Mouse (Mus musculus) erythroid progenitor cell, adult 5-6 weeks (primary cell): ENCODE data around the gene 1700049E17Rik2. TPM values are rescaled to one million over a fixed set of nuclear protein-coding genes. Genes with fewer than 3 reads are reported as not detected.
"Not testable (repeated sequence)": the region's sequence is repeated elsewhere in the genome, so short reads cannot be mapped to it uniquely, and the experiment has no call there.

ENCODE experiments used
- ATAC-seq: replicated peaks from 2 replicates; pipeline ENCODE4 v1.8.0; 2016; ENCODE audit warnings: moderate number of reproducible peaks, mild to moderate bottlenecking, moderate TSS enrichment, inconsistent platforms; ENCODE audit not compliant: poor library complexity, low FRiP score, severe bottlenecking
- total RNA-seq, 2 experiments: library from RNA; stranded (forward) in 1 of 2; stranded (reverse) in 1 of 2; fragments of 150-400 nt in 1 of 2; fragments of 186-747, 209-891 nt in 1 of 2; gene quantifications; 2 replicates each; pipeline versions ENCODE4 v1.2.3 to v1.2.4; 2015 to 2017; ENCODE audit warnings: low replicate concordance in 2 of 2

The 1700049E17Rik2 gene
- not detected in 2 replicates for total RNA-seq (2015; ENCODE audit: low replicate concordance)
- total RNA-seq (2017; ENCODE audit: low replicate concordance): not detected in 2 replicates

GRCm38 (mm10) chr14:41572911-41573310, at the start of gene 1700049E17Rik2:
Gene 1700049E17Rik2, plus strand, starts transcription at chr14:41573211.
- ATAC-seq: not testable (repeated sequence)

- ATAC-seq: not testable (repeated sequence)
These were observed 48.3 kb upstream of the 1700049E17Rik2 start for GRCm38 (mm10) chr14:41524695-41525094.

GRCm38 (mm10) chr14:41555483-41555882, 17.5 kb upstream of the 1700049E17Rik2 start, which contains the start of gene Gm7970:
Gene Gm7970, minus strand, starts transcription at chr14:41555583.
- ATAC-seq: not testable (repeated sequence)

GRCm38 (mm10) chr14:41586346-41586745, 13.3 kb downstream of the 1700049E17Rik2 start:
- not testable (repeated sequence) for ATAC-seq

GRCm38 (mm10) chr14:41600935-41601334, 27.9 kb downstream of the 1700049E17Rik2 start:
- ATAC-seq: not testable (repeated sequence)

GRCm38 (mm10) chr14:41610690-41611089, 37.7 kb downstream of the 1700049E17Rik2 start:
- ATAC-seq: not testable (repeated sequence)

- ATAC-seq: not testable (repeated sequence)
These were observed 49.5 kb downstream of the 1700049E17Rik2 start for GRCm38 (mm10) chr14:41622535-41622934.

- not testable (repeated sequence) for ATAC-seq
These were observed 51.5 kb downstream of the 1700049E17Rik2 start, which contains the start of gene Gm3072 for GRCm38 (mm10) chr14:41624512-41624911. Gene Gm3072, minus strand, starts transcription at chr14:41624612.

GRCm38 (mm10) chr14:41630144-41630543, 57.1 kb downstream of the 1700049E17Rik2 start:
- ATAC-seq: not testable (repeated sequence)

Other genes starting within 250 kb of the 1700049E17Rik2 start
- gene Gm5798, start 224.6 kb upstream of the 1700049E17Rik2 start, total RNA-seq (2015; ENCODE audit: low replicate concordance): not detected in 2 replicates
- not detected in 2 replicates for gene Gm5798, start 224.6 kb upstream of the 1700049E17Rik2 start, total RNA-seq (2017; ENCODE audit: low replicate concordance)
- not detected in 2 replicates for gene Gm7945, start 186.8 kb upstream of the 1700049E17Rik2 start, total RNA-seq (2015; ENCODE audit: low replicate concordance)
- not detected in 2 replicates for gene Gm7945, start 186.8 kb upstream of the 1700049E17Rik2 start, total RNA-seq (2017; ENCODE audit: low replicate concordance)
- gene Gm6482, start 164.9 kb upstream of the 1700049E17Rik2 start, total RNA-seq (2015; ENCODE audit: low replicate concordance): not detected in 2 replicates
- not detected in 2 replicates for gene Gm6482, start 164.9 kb upstream of the 1700049E17Rik2 start, total RNA-seq (2017; ENCODE audit: low replicate concordance)
- gene Gm7954, start 119.7 kb upstream of the 1700049E17Rik2 start, total RNA-seq (2015; ENCODE audit: low replicate concordance): not detected in 2 replicates
- gene Gm7954, start 119.7 kb upstream of the 1700049E17Rik2 start, total RNA-seq (2017; ENCODE audit: low replicate concordance): not detected in 2 replicates
- not detected in 2 replicates for gene Gm3486, start 83.7 kb upstream of the 1700049E17Rik2 start, total RNA-seq (2015; ENCODE audit: low replicate concordance)
- gene Gm3486, start 83.7 kb upstream of the 1700049E17Rik2 start, total RNA-seq (2017; ENCODE audit: low replicate concordance): not detected in 2 replicates
- gene Gm7970, start 17.6 kb upstream of the 1700049E17Rik2 start, total RNA-seq (2015; ENCODE audit: low replicate concordance): not detected in 2 replicates
- gene Gm7970, start 17.6 kb upstream of the 1700049E17Rik2 start, total RNA-seq (2017; ENCODE audit: low replicate concordance): not detected in 2 replicates
- gene Gm3072, start 51.4 kb downstream of the 1700049E17Rik2 start, total RNA-seq (2015; ENCODE audit: low replicate concordance): not detected in 2 replicates
- gene Gm3072, start 51.4 kb downstream of the 1700049E17Rik2 start, total RNA-seq (2017; ENCODE audit: low replicate concordance): not detected in 2 replicates
- not detected in 2 replicates for gene Gm3676, start 73.3 kb downstream of the 1700049E17Rik2 start, total RNA-seq (2015; ENCODE audit: low replicate concordance)
- gene Gm3676, start 73.3 kb downstream of the 1700049E17Rik2 start, total RNA-seq (2017; ENCODE audit: low replicate concordance): not detected in 2 replicates
- not detected in 2 replicates for gene Gm8068, start 128.7 kb downstream of the 1700049E17Rik2 start, total RNA-seq (2015; ENCODE audit: low replicate concordance)
- not detected in 2 replicates for gene Gm8068, start 128.7 kb downstream of the 1700049E17Rik2 start, total RNA-seq (2017; ENCODE audit: low replicate concordance)
- gene Gm7929, start 177.4 kb downstream of the 1700049E17Rik2 start, total RNA-seq (2015; ENCODE audit: low replicate concordance): not detected in 2 replicates
- not detected in 2 replicates for gene Gm7929, start 177.4 kb downstream of the 1700049E17Rik2 start, total RNA-seq (2017; ENCODE audit: low replicate concordance)
- gene Gm47189, start 199.2 kb downstream of the 1700049E17Rik2 start, total RNA-seq (2015; ENCODE audit: low replicate concordance): not detected in 2 replicates
- gene Gm47189, start 199.2 kb downstream of the 1700049E17Rik2 start, total RNA-seq (2017; ENCODE audit: low replicate concordance): not detected in 2 replicates